In genomic region chr4:84944100-84944499, GRCm38 (mm10) we compare ENCODE assay signal across 17 mouse cellular contexts.
"Had no signal": no experiment of that assay in that cellular context is flagged by ENCODE, and none has a peak within 500 bp of the region (broad histone marks: within the 10 kb centered on the region; RNA-seq: fewer than 3 reads in every experiment).

No protein-coding gene starts in this region.

- ATAC-seq: liver, postnatal 0 days; midbrain, embryonic 13.5 days had no signal

- H3K27ac ChIP-seq: liver, embryonic 13.5 days; liver, embryonic 15.5 days; macrophage; midbrain, embryonic 13.5 days; neural tube, embryonic 12.5 days; stomach, embryonic 15.5 days; stomach, postnatal 0 days had no signal

- H3K4me3 ChIP-seq: liver, embryonic 13.5 days; liver, embryonic 15.5 days; megakaryocyte, embryonic 14.5 days; midbrain, embryonic 13.5 days; neural tube, embryonic 12.5 days; stomach, embryonic 15.5 days had no signal

- H3K9ac ChIP-seq: liver, embryonic 13.5 days; liver, embryonic 15.5 days; liver, postnatal 0 days; midbrain, embryonic 13.5 days; neural tube, embryonic 12.5 days; stomach, embryonic 15.5 days had no signal

- H3K4me1 ChIP-seq: liver, embryonic 13.5 days; liver, embryonic 15.5 days; stomach, embryonic 15.5 days had no signal

- DNase-seq: liver, embryonic 13.5 days; liver, postnatal 0 days; lung, adult 2 months; lung, postnatal 14 days; lung, postnatal 36 days; right cerebral cortex, postnatal 14 days; thymus, adult 2 months; thymus, postnatal 25 days; thymus, postnatal 4 days had no signal

- H3K36me3 ChIP-seq: liver, embryonic 13.5 days; liver, embryonic 15.5 days; midbrain, embryonic 13.5 days; neural tube, embryonic 12.5 days; stomach, embryonic 15.5 days had no signal

- H3K9me3 ChIP-seq: liver, embryonic 13.5 days; liver, embryonic 15.5 days; megakaryocyte, embryonic 14.5 days; midbrain, embryonic 13.5 days; neural tube, embryonic 12.5 days; stomach, embryonic 15.5 days had no signal

- H3K4me2 ChIP-seq: liver, embryonic 13.5 days; liver, embryonic 15.5 days; midbrain, embryonic 11.5 days; midbrain, embryonic 13.5 days; neural tube, embryonic 12.5 days; stomach, embryonic 15.5 days had no signal

- H3K27me3 ChIP-seq: liver, embryonic 13.5 days; liver, embryonic 15.5 days; megakaryocyte, embryonic 14.5 days; midbrain, embryonic 13.5 days; neural tube, embryonic 12.5 days; stomach, embryonic 15.5 days had no signal
